Mouse (Mus musculus): ENCODE results near the gene Ctf1.

The Ctf1 gene

DNA sequence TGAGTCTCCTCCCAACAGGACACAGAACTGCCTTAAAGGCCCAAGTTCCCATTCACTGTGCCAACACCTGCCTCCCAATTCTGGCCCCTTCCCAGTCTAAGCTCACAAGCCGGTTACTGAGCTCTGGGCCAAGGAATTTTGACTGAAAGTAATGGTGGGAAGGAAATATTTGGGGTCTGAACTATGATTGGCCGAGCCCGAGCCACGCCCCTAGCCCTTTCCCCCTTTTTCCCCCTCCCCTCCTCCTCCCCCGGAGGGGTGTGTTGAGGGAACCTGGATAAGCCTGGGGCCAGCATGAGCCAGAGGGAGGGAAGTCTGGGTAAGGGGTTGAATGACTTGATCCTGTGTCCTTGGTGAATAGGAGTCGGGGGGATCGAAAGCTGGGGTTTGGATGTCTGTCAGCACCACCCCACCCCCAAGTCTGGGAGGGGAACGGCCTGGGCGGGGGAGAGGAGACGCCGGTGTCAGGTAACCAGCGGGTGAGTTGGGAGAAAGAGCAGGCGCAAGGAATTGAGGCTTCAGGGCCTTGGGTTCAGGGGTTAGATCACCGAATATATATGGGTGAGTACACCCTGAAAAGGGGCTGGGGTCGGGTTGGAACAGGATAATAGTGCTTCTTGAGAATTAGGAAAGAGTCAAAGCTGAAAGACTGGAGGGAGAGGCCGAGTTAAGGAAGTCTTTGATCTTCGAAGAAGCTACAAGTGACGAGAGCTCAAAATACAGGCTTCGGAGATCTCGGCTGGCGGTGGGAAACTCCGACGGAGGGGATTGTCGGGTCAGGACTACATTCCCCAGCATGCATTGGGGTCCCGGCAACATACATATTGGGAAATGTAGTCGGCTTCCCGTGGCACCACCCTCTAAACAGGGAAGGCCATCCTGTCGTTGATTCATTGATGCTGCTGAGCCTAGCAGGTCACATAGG lies at the start of gene Ctf1:
Gene Ctf1 (plus strand): TSS at position 276 of the 925 bp plus-strand sequence.
- CTCF ChIA-PET: no interaction called here

- CTCF ChIA-PET: no interaction called here
These were observed 49.6 kb upstream of the Ctf1 start for GRCm38 (mm10) chr7:127662926-127663325.

GRCm38 (mm10) chr7:127666066-127666654 lies 46.4 kb upstream of the Ctf1 start:
- CTCF ChIA-PET: interaction anchor here (1.9 kb wide), 1 partner anchor 9 kb away, joined by 7 read pairs; no protein-coding TSS in a partner anchor

DNA sequence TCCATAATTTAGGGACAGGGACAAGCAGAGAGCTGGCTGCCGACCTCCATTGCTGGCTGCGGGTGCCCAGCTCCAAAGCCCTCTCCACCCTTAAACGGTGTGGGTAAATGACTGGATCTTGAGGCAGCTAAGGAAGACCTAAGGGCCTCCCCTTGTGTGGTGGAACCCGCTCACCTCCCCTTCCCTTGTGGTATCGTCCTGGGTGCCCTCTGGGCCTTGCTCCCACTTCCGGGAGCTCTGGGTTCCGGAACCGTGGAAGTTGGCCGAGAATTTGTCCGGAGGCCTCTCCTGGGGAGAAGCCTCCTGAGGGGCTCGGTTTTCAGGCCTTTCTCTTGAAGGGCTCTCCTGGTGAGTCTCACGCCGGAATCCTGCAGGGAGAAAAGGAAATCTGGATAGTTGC lies 45.9 kb upstream of the Ctf1 start:
- CTCF ChIA-PET: no interaction called here

- CTCF ChIA-PET: interaction anchor here (1.2 kb wide), 1 partner anchor 9 kb away, joined by 3 read pairs; no protein-coding TSS in a partner anchor
These were observed 45.4 kb upstream of the Ctf1 start for GRCm38 (mm10) chr7:127667171-127667570.

DNA sequence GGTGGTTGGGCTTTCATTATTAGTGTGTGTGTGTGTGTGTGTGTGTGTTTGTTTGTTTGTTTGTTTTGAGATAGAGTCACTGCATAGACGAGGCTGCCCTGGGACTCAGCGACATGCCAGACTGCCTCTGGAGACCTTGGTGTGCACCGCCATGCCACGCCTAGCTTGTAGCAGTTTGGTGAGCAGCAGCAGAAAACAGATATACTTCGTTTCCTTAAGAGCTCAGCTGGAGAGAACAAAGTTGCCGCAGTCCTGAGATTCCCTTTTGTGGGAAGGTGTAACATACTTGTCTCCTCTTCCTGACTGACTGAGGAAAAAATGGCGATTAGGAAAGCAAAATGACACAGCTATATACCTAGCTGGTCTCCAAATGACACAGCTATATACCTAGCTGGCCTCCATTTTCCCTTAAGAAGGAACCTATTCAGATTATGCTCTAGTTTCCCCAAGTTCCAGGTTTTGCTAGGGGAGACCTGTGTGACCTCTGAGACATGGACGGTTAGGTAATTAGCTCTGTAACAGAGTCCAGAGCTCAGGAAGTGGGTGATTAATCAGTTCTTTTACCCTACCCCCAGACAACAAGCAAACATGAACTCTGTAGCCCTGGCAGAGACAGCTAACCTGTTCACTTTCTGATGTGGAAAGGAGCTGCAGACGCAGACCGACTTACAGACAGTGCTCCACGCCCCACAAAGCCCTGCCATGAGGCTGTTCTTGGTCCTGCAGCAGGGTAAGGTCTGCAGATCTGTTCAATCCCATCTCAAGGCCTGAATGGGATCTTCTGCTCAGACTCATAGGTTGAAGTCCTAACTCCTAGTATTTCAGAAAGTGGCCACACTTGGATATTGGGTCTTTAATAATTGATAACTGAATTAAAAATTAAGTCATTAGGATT lies 40.4 kb upstream of the Ctf1 start:
- CTCF ChIA-PET: interaction anchor here (0.6 kb wide), 1 partner anchor 992 kb away, joined by 6 read pairs; no protein-coding TSS in a partner anchor

DNA sequence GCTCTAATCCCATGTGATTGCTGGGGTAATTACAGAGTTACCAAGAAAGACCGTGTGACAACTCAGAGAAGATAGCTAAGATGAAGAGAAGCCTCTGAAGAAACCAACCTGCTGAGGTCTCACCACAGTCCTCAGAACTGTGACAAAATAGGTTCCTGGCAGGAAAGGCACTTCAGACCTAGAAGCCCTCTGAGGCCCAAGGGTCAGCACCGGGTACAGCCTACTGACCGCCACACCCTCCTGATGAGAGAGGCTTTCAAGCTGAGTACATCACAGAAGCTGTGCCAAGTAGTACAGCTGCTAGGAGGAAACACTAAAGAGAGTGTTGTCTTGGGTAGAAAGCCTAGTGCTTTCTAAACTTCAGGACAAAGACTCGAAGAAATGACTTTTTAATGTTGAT lies 39.8 kb upstream of the Ctf1 start:
- CTCF ChIA-PET: interaction anchor here (0.6 kb wide), 1 partner anchor 992 kb away, joined by 6 read pairs; no protein-coding TSS in a partner anchor

DNA sequence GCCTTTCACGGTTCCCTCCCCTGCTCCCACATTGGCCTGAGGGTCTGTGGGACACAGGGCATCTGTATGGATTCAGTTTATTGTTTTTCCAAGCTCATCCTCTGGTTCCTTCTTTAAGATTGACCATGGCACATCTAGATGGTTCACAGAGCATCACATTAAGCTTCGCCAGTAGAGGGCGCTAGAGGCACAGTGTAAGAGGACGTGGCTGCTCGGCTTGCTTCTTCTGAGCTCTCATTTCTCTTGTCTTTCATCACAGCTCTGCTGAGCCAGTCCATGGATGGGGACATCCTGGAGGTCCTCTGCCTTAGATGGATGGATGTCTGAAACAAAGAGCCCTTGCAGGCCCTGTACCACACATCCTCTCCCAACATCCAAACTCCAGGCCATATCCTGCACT lies 37.6 kb upstream of the Ctf1 start:
- CTCF ChIA-PET: interaction anchor here (0.5 to 1.7 kb wide), 4 partner anchors 9 to 35 kb away, joined by 3 to 7 read pairs (median 4); no protein-coding TSS in a partner anchor

- CTCF ChIA-PET: interaction anchor here (0.7 to 1.7 kb wide), 3 partner anchors 8 to 35 kb away, joined by 3 to 7 read pairs (median 3); no protein-coding TSS in a partner anchor
These were observed 37.1 kb upstream of the Ctf1 start for GRCm38 (mm10) chr7:127675391-127675811.

GRCm38 (mm10) chr7:127677077-127677476 lies 35.5 kb upstream of the Ctf1 start:
- CTCF ChIA-PET: no interaction called here

DNA sequence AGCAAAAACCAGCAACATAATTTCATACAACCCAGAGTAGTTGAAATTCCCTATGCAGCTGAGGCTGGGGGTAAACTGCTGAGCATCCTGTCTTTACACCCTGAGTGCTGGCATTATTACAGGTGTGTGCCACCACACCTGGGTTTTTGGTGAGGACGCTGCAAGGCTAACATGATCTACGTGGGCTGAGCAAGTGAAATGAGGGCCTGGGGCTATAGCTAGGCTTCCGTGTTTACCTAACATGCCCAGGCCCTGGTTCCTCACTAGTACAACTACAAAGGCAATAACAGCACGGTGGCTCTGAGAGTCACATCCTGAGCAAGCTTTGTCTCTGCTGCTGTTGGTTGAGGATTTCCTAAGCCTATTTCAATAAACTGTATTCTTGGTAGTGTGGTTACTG lies 34.9 kb upstream of the Ctf1 start:
- CTCF ChIA-PET: no interaction called here

DNA sequence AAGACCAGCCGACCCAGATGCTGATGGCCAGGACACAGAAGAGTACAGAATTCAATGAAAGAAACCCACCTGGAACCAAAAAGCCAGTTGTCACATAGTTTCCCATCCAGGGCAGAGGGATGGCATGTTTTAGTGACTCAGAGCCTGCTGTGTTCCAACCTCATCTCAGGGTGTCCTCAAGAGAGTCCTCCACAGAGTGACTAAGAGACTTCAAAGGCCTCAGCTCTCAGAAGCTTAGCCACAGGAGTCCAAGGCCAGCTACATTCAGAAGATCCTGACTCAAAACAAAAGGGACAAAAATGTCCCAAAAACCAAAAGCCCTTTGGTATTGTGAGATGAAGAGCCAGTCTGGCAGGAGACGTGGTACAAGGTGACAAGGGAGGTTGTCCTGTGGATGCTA lies 33.7 kb upstream of the Ctf1 start:
- CTCF ChIA-PET: no interaction called here

DNA sequence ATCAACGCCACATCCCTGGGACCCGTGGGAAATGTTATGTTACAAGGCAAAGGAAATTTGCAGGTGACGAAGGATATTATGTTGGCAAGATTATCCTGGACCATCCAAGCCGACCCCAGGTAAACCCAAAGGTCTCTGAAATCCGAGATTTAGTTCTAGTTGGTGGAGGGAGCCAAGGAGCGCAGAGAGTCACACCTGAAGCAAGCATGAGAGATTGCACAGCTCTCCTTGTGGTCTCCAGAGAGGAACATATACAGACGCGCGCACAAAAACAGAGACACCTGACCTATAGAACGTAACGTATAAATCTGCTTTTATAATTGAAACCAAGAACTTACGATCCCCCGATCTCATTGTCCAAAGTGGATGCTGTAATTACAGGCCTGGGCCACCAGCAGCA lies 32.0 kb upstream of the Ctf1 start:
- CTCF ChIA-PET: interaction anchor here (0.7 kb wide), 1 partner anchor 22 kb away, joined by 3 read pairs; no protein-coding TSS in a partner anchor

DNA sequence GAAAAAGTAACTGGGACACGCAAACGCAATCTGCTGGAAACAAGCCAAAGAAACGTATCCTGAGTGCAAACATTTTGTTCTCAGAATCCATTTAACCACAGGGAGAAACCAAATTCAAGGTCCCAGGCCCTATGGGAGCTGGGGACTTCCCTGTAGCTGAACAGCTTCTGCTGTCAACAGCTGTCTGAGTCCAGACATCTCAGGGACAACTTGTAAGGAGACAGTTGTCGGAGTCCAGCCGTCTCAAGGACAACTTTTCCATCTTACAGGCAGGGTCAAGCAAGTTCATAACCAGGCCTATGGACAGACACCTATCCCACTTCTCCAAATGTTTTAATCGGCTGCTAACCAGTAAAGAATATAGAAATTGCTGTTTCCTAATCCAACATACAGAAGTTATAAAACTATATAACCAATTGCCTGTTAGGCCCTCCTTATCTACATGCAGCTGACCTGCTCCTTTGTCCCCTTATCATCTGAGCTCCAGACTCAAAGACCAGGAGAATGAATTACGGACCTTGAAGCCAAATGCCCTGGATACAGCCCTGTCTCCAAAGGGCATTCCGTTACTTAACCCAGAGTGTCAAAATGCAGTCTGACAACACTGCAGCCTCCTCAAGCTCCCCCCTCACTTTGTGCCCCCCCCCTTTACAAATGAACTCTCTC lies 30.5 kb upstream of the Ctf1 start:
- CTCF ChIA-PET: interaction anchor here (0.6 to 0.7 kb wide), 4 partner anchors 92 to 380 kb away, joined by 3 to 24 read pairs (median 6); no protein-coding TSS in a partner anchor

- CTCF ChIA-PET: no interaction called here
These were observed 27.1 kb upstream of the Ctf1 start for GRCm38 (mm10) chr7:127685304-127686018.

DNA sequence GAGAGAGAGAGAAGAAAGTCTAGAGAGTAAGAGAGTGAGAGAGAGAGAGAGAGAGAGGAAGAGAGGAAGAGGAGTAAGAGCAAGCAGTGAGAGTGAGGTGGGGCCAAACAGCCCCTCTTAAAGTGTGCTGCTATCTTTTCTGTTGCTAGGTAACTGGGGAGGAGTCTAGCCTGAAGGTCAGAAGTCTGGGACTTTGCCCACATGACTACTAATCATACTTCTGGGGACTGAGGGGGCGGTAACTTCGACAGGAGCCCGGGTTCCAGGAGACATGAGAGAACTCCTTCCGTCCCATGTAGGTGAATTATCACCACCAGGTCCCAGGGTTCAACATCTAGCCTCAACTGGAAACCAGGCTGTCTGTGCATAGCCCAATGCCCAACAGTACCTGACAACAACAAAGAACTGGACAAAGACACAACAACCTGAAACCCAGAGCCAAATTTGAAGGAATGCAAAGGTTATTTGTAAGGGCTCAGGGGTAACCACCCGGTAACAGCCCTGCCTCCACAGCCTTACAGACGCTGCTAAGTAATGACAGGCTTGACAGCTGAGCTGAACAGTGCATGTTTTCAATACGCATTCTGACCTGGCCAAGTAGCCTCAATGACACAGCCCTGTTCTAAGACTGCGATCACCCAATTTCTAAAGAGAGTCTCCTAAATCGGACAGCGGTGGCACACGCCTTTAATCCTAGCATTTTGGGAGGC lies 25.6 kb upstream of the Ctf1 start:
- CTCF ChIA-PET: no interaction called here

DNA sequence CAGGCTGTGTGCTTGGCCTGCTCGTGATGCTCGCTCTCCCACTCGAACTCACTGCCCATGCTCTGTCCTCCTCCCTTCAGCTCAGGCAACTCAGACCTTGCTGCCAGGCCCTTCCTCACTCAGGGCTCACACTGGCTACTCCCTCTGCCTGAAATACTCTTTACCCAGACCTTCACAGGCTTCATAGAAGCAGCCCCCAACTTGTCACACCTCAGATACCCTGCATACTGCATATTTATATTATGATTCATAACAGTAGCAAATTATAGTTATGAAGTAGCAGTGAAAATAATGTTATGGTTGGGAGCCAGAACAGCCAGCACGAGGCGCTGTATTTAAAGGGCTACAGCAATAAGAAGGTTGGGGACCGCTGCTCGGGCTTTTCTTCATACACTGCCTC lies 23.6 kb upstream of the Ctf1 start:
- CTCF ChIA-PET: interaction anchor here (0.5 kb wide), 1 partner anchor 253 kb away, joined by 4 read pairs; no protein-coding TSS in a partner anchor

DNA sequence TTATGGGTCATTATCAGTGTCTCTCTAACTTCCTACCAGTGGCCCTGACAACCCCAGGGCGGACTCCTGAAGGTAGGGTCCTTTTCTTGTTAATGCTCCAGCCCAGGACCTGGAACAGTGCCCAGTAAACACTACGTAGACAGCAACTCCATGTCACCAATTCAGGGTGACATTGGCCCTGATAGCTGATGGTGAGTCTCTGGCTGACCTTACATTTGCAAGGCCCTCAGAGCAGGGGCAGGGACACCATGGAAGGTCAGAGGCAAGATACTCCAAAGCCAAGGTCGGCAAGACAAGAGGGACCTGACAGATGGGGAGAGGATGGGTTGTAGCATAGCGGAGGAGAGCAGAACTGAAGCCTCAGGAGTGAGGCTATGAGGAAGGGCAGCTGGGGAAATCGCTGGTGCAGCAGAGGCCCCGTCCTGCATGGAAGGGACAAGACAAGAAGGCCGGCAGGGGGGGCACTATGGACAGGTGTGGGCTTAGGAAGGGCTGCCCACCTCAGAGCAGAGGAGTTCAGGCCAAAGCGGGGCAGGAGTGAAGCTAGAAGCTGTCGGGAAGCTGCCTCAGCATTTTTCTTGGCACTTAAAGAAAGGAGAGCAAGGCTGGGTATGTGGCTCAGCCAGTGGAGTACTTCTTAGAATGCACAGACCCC lies 22.8 kb upstream of the Ctf1 start:
- CTCF ChIA-PET: no interaction called here
